Mouse (Mus musculus) adrenal gland (tissue): ENCODE data around the gene Heatr4.
"Not testable (repeated sequence)": the region's sequence is repeated elsewhere in the genome, so short reads cannot be mapped to it uniquely, and the experiment has no call there.

Source experiments
- intact Hi-C: fragments of 180-260 bp; cut with DNase I; formaldehyde crosslinking; loops from one replicate; pipeline ENCODE4 v1.15.1; 2025
- long read RNA-seq, 2 experiments: library from polyadenylated mRNA; unstranded; transcript quantifications; one replicate each; pipeline ENCODE4 v2.0.0; 2020; ENCODE audit warnings: borderline replicate concordance in 1 of 2; ENCODE audit not compliant: insufficient replicate concordance in 1 of 2

The Heatr4 gene
- long read RNA-seq, experiment 1 = 0 reads
- long read RNA-seq, experiment 2 = 0 reads

GRCm38 (mm10) chr12:83984752-83985151 is at the start of gene Heatr4:
TSS of gene Heatr4 (minus strand) at chr12:83984852.
- intact Hi-C loops = no loop called here

- intact Hi-C loops = no loop called here
These were observed 49.5 kb upstream of the Heatr4 start for GRCm38 (mm10) chr12:84034108-84034507.

- intact Hi-C loops = not testable (repeated sequence)
These were observed 48.6 kb upstream of the Heatr4 start for GRCm38 (mm10) chr12:84033302-84033701.

GRCm38 (mm10) chr12:84032854-84033253 is 48.2 kb upstream of the Heatr4 start:
- intact Hi-C loops = no loop called here

GRCm38 (mm10) chr12:84030659-84031332 is 46.1 kb upstream of the Heatr4 start:
- intact Hi-C loops = loop anchor here (2.0 kb wide), 1 partner anchor 58 kb away; no protein-coding TSS in a partner anchor

GRCm38 (mm10) chr12:84029043-84029442 is 44.4 kb upstream of the Heatr4 start:
- intact Hi-C loops = not testable (repeated sequence)

GRCm38 (mm10) chr12:84028328-84028727 is 43.7 kb upstream of the Heatr4 start:
- intact Hi-C loops = not testable (repeated sequence)

GRCm38 (mm10) chr12:84025888-84026287 is 41.2 kb upstream of the Heatr4 start:
- intact Hi-C loops = no loop called here

- intact Hi-C loops = no loop called here
These were observed 38.5 kb upstream of the Heatr4 start for GRCm38 (mm10) chr12:84023052-84023745.

- intact Hi-C loops = not testable (repeated sequence)
These were observed 37.6 kb upstream of the Heatr4 start for GRCm38 (mm10) chr12:84022266-84022665.

- intact Hi-C loops = not testable (repeated sequence)
These were observed 35.9 kb upstream of the Heatr4 start for GRCm38 (mm10) chr12:84020528-84020927.

- intact Hi-C loops = no loop called here
These were observed 29.0 kb upstream of the Heatr4 start for GRCm38 (mm10) chr12:84013701-84014100.

GRCm38 (mm10) chr12:84013130-84013529 is 28.5 kb upstream of the Heatr4 start:
- intact Hi-C loops = no loop called here

- intact Hi-C loops = no loop called here
These were observed 26.8 kb upstream of the Heatr4 start for GRCm38 (mm10) chr12:84011251-84012040.

GRCm38 (mm10) chr12:84010201-84010600 is 25.5 kb upstream of the Heatr4 start:
- intact Hi-C loops = no loop called here

GRCm38 (mm10) chr12:84009171-84009965 is 24.7 kb upstream of the Heatr4 start, which contains the start of gene Acot1:
TSS of gene Acot1 (plus strand) at chr12:84009490.
- intact Hi-C loops = not testable (repeated sequence)

GRCm38 (mm10) chr12:84008729-84009128 is 24.1 kb upstream of the Heatr4 start:
- intact Hi-C loops = no loop called here

- intact Hi-C loops = no loop called here
These were observed 23.6 kb upstream of the Heatr4 start for GRCm38 (mm10) chr12:84008251-84008650.

- intact Hi-C loops = no loop called here
These were observed 19.2 kb upstream of the Heatr4 start for GRCm38 (mm10) chr12:84003866-84004265.

GRCm38 (mm10) chr12:84000418-84000817 is 15.8 kb upstream of the Heatr4 start:
- intact Hi-C loops = no loop called here

GRCm38 (mm10) chr12:83999237-83999636 is 14.6 kb upstream of the Heatr4 start:
- intact Hi-C loops = not testable (repeated sequence)
